Mouse (Mus musculus) regulatory T cell (primary cell): Measurements from ENCODE around the gene Skint5.
"Not testable (repeated sequence)": the region's sequence is repeated elsewhere in the genome, so short reads cannot be mapped to it uniquely, and the experiment has no call there.

ENCODE experiments used
- in situ Hi-C: fragments of 300-600 bp; cut with MboI, MseI; formaldehyde crosslinking; loops from one replicate; pipeline ENCODE4 v1.15.1; 2025; ENCODE audit warnings: high pct_unique_total_duplicates

Skint5 gene

DNA sequence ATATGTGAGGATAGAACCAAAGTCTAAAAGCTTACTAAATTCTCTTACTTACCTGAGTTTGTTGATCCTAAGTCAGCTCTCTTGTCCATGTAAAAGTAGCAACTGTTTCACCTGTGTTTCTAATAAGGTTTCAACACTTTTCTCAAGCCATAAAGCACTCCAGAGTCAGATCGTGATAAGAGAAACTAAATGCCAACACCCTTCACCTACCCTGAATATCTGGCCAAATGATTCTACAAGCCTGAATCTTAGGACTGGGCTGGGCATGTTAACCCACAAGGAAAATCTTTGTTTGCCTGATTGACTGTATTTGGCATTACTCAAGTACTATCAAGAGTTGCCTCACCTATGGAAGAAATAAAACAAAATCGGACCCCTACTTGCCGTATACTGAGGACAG, at the start of gene Skint5:
Gene Skint5 (minus strand): TSS at position 101 of the 400 bp plus-strand sequence.
- in situ Hi-C loops = no loop called here

DNA sequence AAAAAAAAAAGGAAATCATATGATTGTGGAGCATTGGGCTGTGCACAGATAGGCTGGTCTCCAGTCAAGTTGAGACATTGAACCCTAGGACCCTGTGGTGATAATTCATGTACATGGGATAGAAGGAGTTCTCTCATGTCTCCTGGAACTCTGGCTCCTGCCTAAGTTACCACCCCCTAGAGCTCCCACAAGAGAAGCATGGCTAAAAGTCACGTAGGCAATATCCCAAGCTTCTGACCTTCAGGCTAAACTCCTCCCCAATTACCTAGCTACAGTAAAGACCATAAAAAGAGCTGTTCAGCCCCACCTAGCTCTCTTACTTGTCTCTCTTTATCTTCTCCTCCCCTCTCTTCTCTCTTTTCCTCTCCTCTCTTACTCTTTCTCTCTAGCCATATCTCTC, 42.0 kb downstream of the Skint5 start:
- in situ Hi-C loops = no loop called here

DNA sequence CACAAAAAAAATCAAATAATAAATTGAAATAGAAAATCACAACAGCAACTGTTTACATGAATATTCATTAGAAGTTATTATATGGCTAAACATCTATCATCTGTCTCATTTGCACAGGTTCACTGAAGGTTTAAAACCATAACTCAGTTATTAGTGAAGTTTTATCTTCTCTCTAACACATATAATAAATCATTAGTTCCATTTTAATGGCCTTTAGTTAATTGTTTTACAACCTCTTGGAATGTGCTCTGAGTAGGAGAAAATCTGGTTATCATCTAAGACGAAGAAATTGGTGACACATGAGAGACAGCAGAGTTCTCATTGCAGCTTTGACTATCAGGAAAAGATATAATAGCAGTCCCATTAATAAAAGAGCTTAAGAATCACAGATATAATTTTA, 235.1 kb downstream of the Skint5 start:
- in situ Hi-C loops = no loop called here

DNA sequence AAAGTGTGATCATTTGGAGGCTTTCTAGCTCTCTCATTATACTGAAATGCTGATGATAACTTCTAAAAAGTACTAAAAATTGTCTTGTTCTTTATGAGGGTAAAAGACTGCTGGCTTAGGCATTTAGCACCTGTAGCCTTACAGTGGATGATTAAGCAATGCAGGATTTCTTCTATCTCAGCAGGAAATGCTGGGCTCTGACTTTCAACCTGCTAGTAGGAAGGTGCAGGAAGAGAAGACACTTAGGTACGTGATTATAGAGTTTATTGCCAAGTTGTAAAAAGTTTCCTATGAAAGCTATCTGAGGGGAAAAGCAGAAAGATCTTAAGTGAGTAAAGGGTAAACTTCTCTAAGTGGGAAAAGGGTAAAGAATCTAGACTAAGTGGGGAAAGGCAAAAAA, 235.6 kb downstream of the Skint5 start:
- in situ Hi-C loops = no loop called here

DNA sequence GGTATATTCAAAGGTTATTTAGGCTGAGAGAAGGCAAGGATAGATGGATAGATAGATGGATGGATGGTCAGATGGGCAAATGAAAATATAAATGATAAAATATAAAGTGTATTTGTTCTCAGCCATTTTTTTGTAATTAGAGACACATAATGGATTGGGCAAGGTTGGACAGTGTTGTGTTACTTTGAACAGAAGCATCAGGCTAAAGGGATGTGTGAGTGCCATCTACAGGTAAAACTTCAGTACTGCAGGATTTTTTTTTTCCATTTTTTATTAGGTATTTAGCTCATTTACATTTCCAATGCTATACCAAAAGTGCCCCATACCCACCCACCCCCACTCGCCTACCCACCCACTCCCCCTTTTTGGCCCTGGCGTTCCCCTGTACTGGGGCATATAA, 551.1 kb downstream of the Skint5 start:
- in situ Hi-C loops = not testable (repeated sequence)
